Mouse (Mus musculus) myocyte (in vitro differentiated cells): ENCODE data around the gene Vcp.

Source experiments
- CEBPB ChIP-seq: IDR thresholded peaks from 2 replicates; pipeline ENCODE4 v1.6.1; 2011; ENCODE audit warnings: mild to moderate bottlenecking, moderate library complexity; ENCODE audit not compliant: poor library complexity, insufficient read depth, severe bottlenecking
- E2F4 ChIP-seq: IDR thresholded peaks from one replicate; pipeline ENCODE4 v1.6.1; 2011; ENCODE audit warnings: mild to moderate bottlenecking, control low read depth, moderate library complexity; ENCODE audit not compliant: insufficient read depth
- MAX ChIP-seq: IDR thresholded peaks from one replicate; pipeline ENCODE4 v1.6.1; 2011; ENCODE audit warnings: low read depth, mild to moderate bottlenecking, control low read depth
- MYOD1 ChIP-seq, 3 experiments: IDR thresholded peaks; one replicate each; pipeline ENCODE4 v1.6.1; 2011; ENCODE audit warnings: control low read depth in 2 of 3, low read depth in 2 of 3, mild to moderate bottlenecking in 2 of 3, moderate library complexity in 1 of 3; ENCODE audit not compliant: insufficient read length in 2 of 3, control insufficient read depth in 1 of 3
- MYOG ChIP-seq, 3 experiments: IDR thresholded peaks; one replicate each; pipeline ENCODE4 v1.6.1; 2011; ENCODE audit warnings: control low read depth in 2 of 3, low read depth in 2 of 3, mild to moderate bottlenecking in 2 of 3; ENCODE audit not compliant: insufficient read length in 2 of 3, control insufficient read depth in 1 of 3, insufficient read depth in 1 of 3
- POLR2A ChIP-seq: IDR thresholded peaks from one replicate; pipeline ENCODE4 v1.6.1; 2011; ENCODE audit warnings: low read depth, mild to moderate bottlenecking, control low read depth, moderate library complexity; ENCODE audit not compliant: insufficient read length
- POLR2AphosphoS2 ChIP-seq: IDR thresholded peaks from one replicate; pipeline ENCODE4 v1.6.1; 2011; ENCODE audit warnings: low read depth, control low read depth; ENCODE audit not compliant: insufficient read length
- REST ChIP-seq: IDR thresholded peaks from one replicate; pipeline ENCODE4 v1.6.1; 2011; ENCODE audit warnings: mild to moderate bottlenecking, control low read depth, moderate library complexity; ENCODE audit not compliant: insufficient read depth, insufficient read length
- TCF12 ChIP-seq: IDR thresholded peaks from one replicate; pipeline ENCODE4 v1.6.1; 2011; ENCODE audit warnings: mild to moderate bottlenecking, control low read depth; ENCODE audit not compliant: poor library complexity, insufficient read depth, severe bottlenecking
- USF1 ChIP-seq: IDR thresholded peaks from one replicate; pipeline ENCODE4 v1.6.1; 2011; ENCODE audit warnings: low read depth, mild to moderate bottlenecking, control low read depth, moderate library complexity

DNA sequence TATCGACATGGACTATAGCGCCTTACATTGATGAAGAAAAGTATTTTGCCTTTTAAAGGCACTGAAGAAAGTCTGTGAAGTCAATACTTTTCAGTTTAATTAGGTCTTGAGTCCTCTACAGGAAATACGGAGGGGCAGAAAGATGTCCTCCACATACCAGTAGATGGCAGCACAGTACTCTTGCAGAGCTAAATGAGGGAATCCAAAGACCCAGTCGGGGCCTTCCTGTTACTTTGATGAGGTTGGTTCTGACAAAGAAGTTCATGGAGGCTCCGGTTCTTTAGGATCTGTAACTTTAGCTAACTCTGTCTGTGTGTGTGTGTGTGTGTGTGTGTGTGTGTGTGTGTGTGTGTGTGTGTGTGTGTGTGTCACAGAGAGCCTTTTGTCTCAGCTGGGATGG, 46.9 kb upstream of the Vcp start:
- TF ChIP-seq E2F4 (no peak), MAX (no peak), POLR2A (no peak), REST (no peak), MYOG (IDR thresholded peaks at IDR 0.05; ENCODE audit: control insufficient read depth in 1 of 3, insufficient read depth in 1 of 3, insufficient read length in 2 of 3, low read depth in 2 of 3) (no peak), TCF12 (no peak), MYOD1 (IDR thresholded peaks at IDR 0.05; ENCODE audit: control insufficient read depth in 1 of 3, insufficient read length in 2 of 3, low read depth in 2 of 3) (no peak), CEBPB (no peak), USF1 (no peak), POLR2AphosphoS2 (no peak)
